Mouse (Mus musculus): ENCODE results near the gene Lpar3.

GRCm38 (mm10) chr3:146177295-146177694, 43.5 kb upstream of the Lpar3 start:
- TF ChIP-seq POLR2A (IDR thresholded peaks at IDR 0.05; ENCODE audit: borderline replicate concordance, control insufficient read depth, low read depth, low read length) (no peak), CTCF (IDR thresholded peaks at IDR 0.05; ENCODE audit: control insufficient read depth, insufficient read depth, low read length) (no peak)
